Mouse (Mus musculus): Measurements from ENCODE around the gene Bpifb9b.
"Not testable (repeated sequence)": the region's sequence is repeated elsewhere in the genome, so short reads cannot be mapped to it uniquely, and the experiment has no call there.

Gene Bpifb9b

GRCm38 (mm10) chr2:154306927-154307326 is at the start of gene Bpifb9b:
Bpifb9b (plus strand) TSS chr2:154307227.
- DNase-seq (ENCODE audit: low read depth, low spot score) = not testable (repeated sequence)

DNA sequence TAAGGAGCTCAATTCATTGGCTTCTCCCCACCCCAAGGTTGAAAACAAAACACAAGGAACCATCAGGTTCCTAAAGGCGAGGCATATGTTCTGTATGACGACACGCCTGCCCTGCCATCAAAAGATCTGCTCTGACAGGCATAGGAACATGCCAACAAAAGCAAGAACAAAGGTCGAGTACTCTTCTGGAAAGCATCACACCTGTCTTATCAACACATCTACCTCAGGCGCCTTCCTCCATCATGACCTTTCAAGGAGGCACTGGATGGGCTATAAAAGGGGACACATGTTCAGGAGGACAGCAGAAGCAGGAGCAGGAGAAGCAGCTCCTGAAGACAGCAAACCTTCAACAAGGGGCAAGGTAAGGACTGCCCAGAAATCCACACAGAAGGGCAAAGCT is 49.5 kb upstream of the Bpifb9b start, which contains the start of gene Bpifb9a:
TSS of gene Bpifb9a (plus strand) at position 301 of the 400 bp plus-strand sequence.
- DNase-seq (ENCODE audit: low read depth, low spot score) = not testable (repeated sequence)

- not testable (repeated sequence) for DNase-seq (ENCODE audit: low read depth, low spot score)
Measured at GRCm38 (mm10) chr2:154264397-154264796, 42.6 kb upstream of the Bpifb9b start.

DNA sequence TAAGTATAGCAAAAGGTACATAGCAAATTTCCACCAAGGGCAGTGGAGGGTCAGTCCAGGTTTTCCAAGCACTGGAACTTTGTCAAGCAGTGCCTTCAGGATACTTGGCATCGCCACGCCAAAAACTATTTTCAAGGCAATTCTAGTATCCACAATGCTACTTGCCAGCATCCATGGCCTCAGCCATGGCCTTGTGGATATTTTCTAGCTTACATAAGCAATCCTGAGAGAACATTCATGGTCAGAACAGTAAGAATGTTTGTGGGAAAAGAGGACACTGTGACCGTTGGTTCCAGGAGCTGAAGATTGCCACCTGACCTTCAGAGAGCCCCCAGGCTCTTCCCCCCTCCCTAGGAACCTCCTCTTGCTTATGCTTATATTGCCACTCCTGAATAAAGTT is 15.2 kb upstream of the Bpifb9b start:
- DNase-seq (ENCODE audit: low read depth, low spot score) = not testable (repeated sequence)

DNA sequence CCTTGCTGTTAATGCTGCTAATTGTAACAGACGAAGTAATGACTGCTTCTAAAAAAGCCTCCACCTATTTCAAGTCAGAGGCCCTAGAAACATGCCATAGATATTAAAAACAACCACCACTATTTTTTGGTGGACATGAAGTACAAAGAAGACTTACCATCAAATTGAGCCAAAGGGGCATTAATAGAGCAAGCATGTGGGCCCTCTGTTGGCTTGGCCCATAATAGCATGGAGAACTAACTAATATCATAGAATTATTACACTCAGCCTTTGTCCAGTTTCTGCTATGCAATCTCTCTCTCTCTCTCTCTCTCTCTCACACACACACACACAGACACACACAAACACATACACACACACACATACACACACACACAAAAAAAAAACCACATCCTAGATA is 14.2 kb upstream of the Bpifb9b start:
- DNase-seq (ENCODE audit: low read depth, low spot score) = no peak

- not testable (repeated sequence) for DNase-seq (ENCODE audit: low read depth, low spot score)
Measured at GRCm38 (mm10) chr2:154294746-154295145, 12.3 kb upstream of the Bpifb9b start.

GRCm38 (mm10) chr2:154300496-154300895 is 6.5 kb upstream of the Bpifb9b start:
- DNase-seq (ENCODE audit: low read depth, low spot score) = peak; percentile 49

- DNase-seq (ENCODE audit: low read depth, low spot score) = no peak
Measured at GRCm38 (mm10) chr2:154301763-154302162, 5.3 kb upstream of the Bpifb9b start.

- not testable (repeated sequence) for DNase-seq (ENCODE audit: low read depth, low spot score)
Measured at GRCm38 (mm10) chr2:154304604-154305003, 2.4 kb upstream of the Bpifb9b start.

DNA sequence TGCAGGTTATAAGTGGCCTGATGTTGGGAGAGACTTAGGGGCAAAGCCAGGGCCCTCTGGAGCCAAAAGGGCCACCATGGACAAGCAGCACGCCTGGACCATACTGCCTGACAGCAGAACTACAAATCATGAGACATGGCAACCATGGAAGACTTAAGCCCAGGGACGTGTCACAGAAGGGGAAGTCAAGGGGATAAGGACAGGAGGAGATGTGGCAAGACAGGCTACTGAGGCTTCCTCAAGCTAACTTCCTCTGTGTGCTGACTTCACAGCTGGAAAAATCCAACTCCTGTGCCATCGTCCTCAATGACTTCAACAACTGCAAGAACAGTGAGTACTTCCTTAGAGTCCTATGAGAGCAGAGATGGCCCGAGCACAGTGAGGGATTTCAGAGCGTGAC is 6.7 kb downstream of the Bpifb9b start:
- DNase-seq (ENCODE audit: low read depth, low spot score) = not testable (repeated sequence)

GRCm38 (mm10) chr2:154326852-154327251 is 19.8 kb downstream of the Bpifb9b start:
- DNase-seq (ENCODE audit: low read depth, low spot score) = no peak

DNA sequence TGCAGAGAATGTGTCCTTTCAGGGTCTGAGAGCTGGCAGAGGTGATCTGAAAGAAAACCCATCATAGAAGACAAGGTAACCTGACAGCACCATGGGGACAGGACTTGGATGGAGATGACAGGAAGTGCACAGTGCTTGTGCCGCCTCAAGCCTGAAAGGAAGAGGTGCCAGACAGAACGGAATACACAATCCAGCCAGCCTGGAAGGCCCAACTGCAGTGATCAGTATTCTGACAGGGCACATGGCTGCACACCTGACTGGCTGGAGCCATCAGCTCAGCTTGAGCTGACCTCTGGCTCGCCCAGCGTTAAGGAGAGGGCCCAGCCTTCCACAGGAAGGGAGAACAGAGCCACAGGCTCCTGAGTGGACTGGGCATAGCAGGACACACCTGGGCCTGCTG is 28.5 kb downstream of the Bpifb9b start:
- peak; percentile 40 for DNase-seq (ENCODE audit: low read depth, low spot score)

- DNase-seq (ENCODE audit: low read depth, low spot score) = no peak
Measured at GRCm38 (mm10) chr2:154338161-154338560, 31.1 kb downstream of the Bpifb9b start.

- no peak for DNase-seq (ENCODE audit: low read depth, low spot score)
Measured at GRCm38 (mm10) chr2:154339356-154339755, 32.3 kb downstream of the Bpifb9b start.

DNA sequence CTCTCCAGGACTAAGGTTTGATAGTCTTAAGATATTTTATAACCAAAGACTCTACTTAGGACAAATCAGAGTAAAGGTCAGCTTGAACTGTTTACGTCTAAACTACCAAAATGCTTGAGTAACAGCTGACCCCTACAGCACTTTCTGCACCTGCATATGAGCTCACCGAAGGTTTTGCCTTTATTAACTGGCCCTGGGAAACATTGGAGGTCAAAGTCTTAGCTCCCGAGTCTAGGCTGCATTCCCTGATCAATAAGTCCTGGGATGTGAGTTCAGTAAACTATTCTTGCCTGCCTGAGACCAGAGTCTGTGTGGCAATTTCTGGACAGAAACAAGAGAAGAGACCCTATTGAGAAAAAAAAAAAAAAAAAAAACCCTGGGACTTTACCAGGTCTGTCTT is 41.1 kb downstream of the Bpifb9b start:
- DNase-seq (ENCODE audit: low read depth, low spot score) = no peak

GRCm38 (mm10) chr2:154354000-154354425 is 47.0 kb downstream of the Bpifb9b start:
- DNase-seq (ENCODE audit: low read depth, low spot score) = not testable (repeated sequence)

GRCm38 (mm10) chr2:154367510-154367909 is 60.5 kb downstream of the Bpifb9b start:
- DNase-seq (ENCODE audit: low read depth, low spot score) = no peak
